Mouse (Mus musculus) heart, adult 2 months (tissue): ENCODE measurements around the gene Mrps27. TPM values are rescaled to one million over a fixed set of nuclear protein-coding genes. Genes with fewer than 3 reads are reported as not detected.
A peak's percentile ranks its signal among the peaks of the same experiment; 100 is the strongest.

Experiments
- DNase-seq, 2 experiments: peaks; one replicate each; pipeline ENCODE4 v3.0.0; 2021
- H3K27ac ChIP-seq: fragments of 200-600 bp; 2 replicates; pipeline ENCODE4 v1.8.1; 2022
- H3K27me3 ChIP-seq: fragments of 200-500 bp; 2 replicates; pipeline ENCODE4 v1.6.1; 2012; ENCODE audit warnings: mild to moderate bottlenecking, low read length, inconsistent platforms, mixed read lengths; ENCODE audit not compliant: control insufficient read depth, insufficient read depth
- H3K36me3 ChIP-seq: fragments of 200-500 bp; 2 replicates; pipeline ENCODE4 v1.6.1; 2012; ENCODE audit warnings: low read length, inconsistent platforms; ENCODE audit not compliant: control insufficient read depth, insufficient read depth
- H3K4me1 ChIP-seq: fragments of 200-500 bp; 2 replicates; pipeline ENCODE4 v1.6.1; 2011; ENCODE audit warnings: low read length; ENCODE audit not compliant: control insufficient read depth, insufficient read depth
- H3K4me3 ChIP-seq: fragments of 200-600 bp; 2 replicates; pipeline ENCODE4 v1.8.1; 2022
- H3K79me2 ChIP-seq: fragments of 200-500 bp; replicated peaks from 2 replicates; pipeline ENCODE4 v1.6.1; 2012; ENCODE audit warnings: mild to moderate bottlenecking, inconsistent platforms, low read length, moderate library complexity, mixed read lengths; ENCODE audit not compliant: control insufficient read depth, insufficient read depth
- H3K9ac ChIP-seq: fragments of 200-500 bp; 2 replicates; pipeline ENCODE4 v1.6.1; 2012; ENCODE audit warnings: low read depth, mild to moderate bottlenecking, control low read depth, inconsistent platforms, low read length, mixed read lengths
- CTCF ChIP-seq: fragments of 200-600 bp; IDR thresholded peaks from 2 replicates; pipeline ENCODE4 v1.8.1; 2022; ENCODE audit warnings: antibody characterized with exemption, mild to moderate bottlenecking, moderate library complexity
- EP300 ChIP-seq: fragments of 200-500 bp; IDR thresholded peaks from 2 replicates; pipeline ENCODE4 v1.6.1; 2011; ENCODE audit warnings: low read depth, low read length, control low read depth; ENCODE audit not compliant: insufficient read depth
- POLR2A ChIP-seq: fragments of 200-500 bp; IDR thresholded peaks from 2 replicates; pipeline ENCODE4 v1.6.1; 2011; ENCODE audit warnings: mild to moderate bottlenecking, low read depth, low read length, control low read depth; ENCODE audit not compliant: insufficient read depth
- WGBS: fragments of 180-500 bp; shearing (Covaris S2); methylation state at CpG from one replicate; pipeline ENCODE4 v1.1.7; 2018; 5-methylcytosine and 5-hydroxymethylcytosine counted together
- intact Hi-C: fragments of 180-260 bp; cut with DNase I; formaldehyde crosslinking; loops from one replicate; pipeline ENCODE4 v1.15.1; 2025
- polyA plus RNA-seq: library from polyadenylated mRNA; depleted of rRNA; stranded (reverse); fragments of >200 nt; gene quantifications from 2 replicates; pipeline ENCODE4 v1.2.3, GENCODE M21; 2012
- total RNA-seq, 2 experiments: library from RNA; stranded (reverse); gene quantifications; 2 replicates each; pipeline ENCODE4 v1.2.3; 2021

Mrps27 gene
- total and polyA plus RNA-seq, 3 experiments = 39.3 to 48.0 (median 40.8) TPM

DNA sequence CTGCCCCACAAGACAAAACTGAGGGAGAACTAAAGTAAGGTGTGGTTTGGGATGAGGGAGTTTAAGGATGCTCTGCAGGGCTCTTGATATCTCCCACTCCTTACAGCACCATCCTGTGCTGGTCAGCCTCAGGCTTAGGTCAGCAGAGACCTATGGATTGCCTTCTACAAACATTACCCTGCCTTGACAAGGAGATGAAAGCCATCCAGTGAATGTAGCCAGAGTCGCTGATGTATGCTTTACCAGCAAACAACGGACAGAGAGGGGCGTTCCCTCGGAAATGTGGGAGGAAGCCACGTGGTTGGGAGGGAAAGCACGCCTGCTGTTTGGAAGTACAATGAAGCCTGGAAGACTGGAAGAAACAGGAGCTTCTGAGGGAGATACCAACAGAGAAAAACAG is 100.3 kb downstream of the Mrps27 start:
- WGBS = 15% methylated on average over 6 of the region's 6 CpGs
- Histone ChIP-seq H3K79me2 (no peaks in the 10 kb centered on the region), H3K27me3 (no peaks in the 10 kb centered on the region), H3K36me3 (no peaks in the 10 kb centered on the region), H3K9ac (no peak overlapping the region), H3K27ac (no peak overlapping the region), H3K4me1 (peaks cover 4% of the 10 kb centered on the region), H3K4me3 (no peak overlapping the region)
- TF ChIP-seq CTCF = 0 out of 2 replicates have a peak, but pooled peaks have one; percentile 12
- TF ChIP-seq EP300 = no peak
- no peak for DNase-seq
- intact Hi-C loops = loop anchor here (5.0 kb wide), 1 partner anchor 62 kb away; no protein-coding TSS in a partner anchor

DNA sequence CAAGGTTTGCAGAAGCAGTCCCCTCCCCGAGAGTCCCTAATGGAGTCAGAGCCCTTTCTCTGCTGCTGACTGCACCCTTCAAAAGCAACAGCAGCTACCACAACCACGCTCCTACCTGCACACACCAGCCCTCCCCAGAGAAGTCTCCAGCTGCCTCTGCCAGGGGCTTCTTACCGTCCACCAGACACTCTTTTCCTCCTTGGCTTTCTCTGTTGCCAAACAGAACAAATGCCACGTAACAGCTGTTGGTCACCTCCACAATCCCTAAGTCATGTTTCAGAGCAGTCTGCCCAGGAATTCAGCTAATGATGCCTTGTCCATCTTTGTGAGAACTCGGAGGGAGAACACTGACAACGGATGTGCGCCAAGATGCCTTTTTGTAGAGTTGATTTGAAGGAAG is 102.4 kb downstream of the Mrps27 start:
- Histone ChIP-seq H3K79me2 (no peaks in the 10 kb centered on the region), H3K27ac (no peak overlapping the region; the same call in 1 of the 2 replicates), H3K27me3 (no peaks in the 10 kb centered on the region), H3K36me3 (no peaks in the 10 kb centered on the region), H3K4me1 (peaks cover 8% of the 10 kb centered on the region), H3K4me3 (no peak overlapping the region), H3K9ac (no peak overlapping the region)
- DNase-seq = no peak
- intact Hi-C loops = loop anchor here (5.0 kb wide), 1 partner anchor 60 kb away; no protein-coding TSS in a partner anchor
- WGBS = 73% methylated on average over 7 of the region's 7 CpGs
- TF ChIP-seq POLR2A (no peak), CTCF (no peak), EP300 (no peak)

DNA sequence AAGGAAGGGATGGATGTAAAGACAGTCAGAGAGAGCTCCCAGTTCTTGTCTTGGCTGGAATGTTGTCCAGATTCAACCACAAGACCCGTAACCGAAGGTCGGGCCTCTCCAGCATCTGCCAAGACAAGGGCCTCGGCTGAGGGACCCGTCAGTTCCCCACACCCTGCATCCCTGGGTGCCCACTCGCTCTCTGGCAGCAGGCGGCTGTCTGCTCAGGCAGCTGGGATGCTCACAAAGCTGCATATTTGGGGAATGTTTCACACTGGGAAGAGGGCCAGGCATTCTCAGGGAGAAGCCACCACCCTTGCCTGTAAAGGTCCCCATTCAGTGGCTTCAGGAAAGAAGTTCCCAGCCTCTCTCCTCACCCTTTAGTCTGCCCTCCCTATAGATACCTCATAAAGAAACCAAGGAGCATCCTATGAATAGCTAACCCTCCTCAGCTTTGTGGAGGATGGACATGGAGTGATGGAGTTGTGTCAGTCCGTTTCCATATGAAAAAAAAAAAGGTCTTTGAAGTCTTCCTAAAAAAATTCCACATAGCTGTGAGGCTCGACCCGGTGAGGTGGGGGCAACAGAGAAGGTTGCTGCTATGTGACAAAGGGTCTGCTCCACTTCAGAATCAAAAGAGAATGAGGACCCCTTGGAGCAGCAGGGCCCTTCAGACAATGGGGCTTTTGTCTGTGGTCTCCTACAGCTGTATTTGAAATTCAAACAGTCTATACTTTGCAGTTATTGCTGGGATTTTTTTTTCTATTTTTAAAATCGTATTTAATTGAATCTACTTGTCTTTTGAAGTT is 103.0 kb downstream of the Mrps27 start:
- intact Hi-C loops = loop anchor here (5.0 kb wide), 1 partner anchor 60 kb away; no protein-coding TSS in a partner anchor
- Histone ChIP-seq H3K36me3 (no peaks in the 10 kb centered on the region), H3K79me2 (no peaks in the 10 kb centered on the region), H3K4me1 (peaks cover 8% of the 10 kb centered on the region), H3K27ac (no peak overlapping the region; the same call in 1 of the 2 replicates), H3K4me3 (no peak overlapping the region), H3K27me3 (no peaks in the 10 kb centered on the region), H3K9ac (no peak overlapping the region)
- DNase-seq = peak; percentile 23 to 35
- 64% methylated on average over 11 of the region's 11 CpGs for whole genome bisulfite sequencing
- TF ChIP-seq POLR2A (no peak), CTCF (no peak), EP300 (no peak)

DNA sequence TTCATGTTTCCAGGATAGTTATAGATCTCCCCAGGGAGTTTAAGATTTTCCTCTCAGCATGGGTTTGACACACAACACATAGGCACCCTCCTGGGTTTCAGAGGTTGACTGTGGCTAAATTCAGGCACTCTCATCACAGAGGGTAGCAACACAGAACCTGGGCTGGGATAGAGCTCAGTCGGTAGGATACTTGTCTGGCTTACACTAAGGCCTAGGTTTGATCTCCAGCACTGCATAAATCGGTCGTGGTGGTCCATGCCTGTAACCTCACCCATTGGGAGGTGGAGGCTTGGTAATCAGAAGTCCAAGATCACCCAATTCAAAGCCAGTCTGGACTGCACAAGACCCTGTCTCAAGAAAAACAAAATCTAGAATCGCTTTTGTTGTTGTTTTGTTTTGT is 103.7 kb downstream of the Mrps27 start:
- WGBS = 82% methylated on average over 4 of the region's 4 CpGs
- Histone ChIP-seq H3K27ac (no peak overlapping the region), H3K79me2 (no peaks in the 10 kb centered on the region), H3K4me1 (peaks cover 8% of the 10 kb centered on the region), H3K27me3 (no peaks in the 10 kb centered on the region), H3K36me3 (no peaks in the 10 kb centered on the region), H3K9ac (no peak overlapping the region), H3K4me3 (no peak overlapping the region)
- TF ChIP-seq CTCF (no peak), EP300 (no peak), POLR2A (no peak)
- no peak for DNase-seq
- intact Hi-C loops = loop anchor here (5.0 kb wide), 1 partner anchor 59 kb away; no protein-coding TSS in a partner anchor

DNA sequence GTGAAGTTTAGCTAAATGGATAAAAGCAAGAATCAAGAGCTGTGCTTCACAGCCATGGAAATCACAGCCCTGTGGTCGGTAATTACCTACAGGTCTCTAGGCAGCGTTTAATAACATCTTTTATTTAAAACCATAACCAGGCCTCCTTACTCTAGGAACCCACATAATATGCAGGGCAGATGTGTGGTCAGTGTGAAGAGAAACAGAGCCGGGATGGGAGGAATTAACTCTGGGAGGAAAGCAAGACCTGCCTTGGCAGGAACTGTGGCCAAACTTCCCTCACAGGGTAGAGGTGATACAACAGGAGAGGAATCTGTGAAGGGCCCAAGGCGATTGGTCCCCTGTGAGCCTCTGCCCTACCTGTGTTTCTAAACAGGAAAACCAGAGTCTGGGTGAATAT is 105.0 kb downstream of the Mrps27 start:
- intact Hi-C loops = loop anchor here (5.0 kb wide), 1 partner anchor 58 kb away; no protein-coding TSS in a partner anchor
- Histone ChIP-seq H3K36me3 (no peaks in the 10 kb centered on the region), H3K27me3 (no peaks in the 10 kb centered on the region), H3K4me1 (peaks cover 8% of the 10 kb centered on the region), H3K4me3 (no peak overlapping the region), H3K27ac (no peak overlapping the region), H3K9ac (no peak overlapping the region), H3K79me2 (no peaks in the 10 kb centered on the region)
- TF ChIP-seq CTCF (no peak), POLR2A (no peak), EP300 (no peak)
- DNase-seq = no peak
- 94% methylated on average over 4 of the region's 4 CpGs for WGBS

DNA sequence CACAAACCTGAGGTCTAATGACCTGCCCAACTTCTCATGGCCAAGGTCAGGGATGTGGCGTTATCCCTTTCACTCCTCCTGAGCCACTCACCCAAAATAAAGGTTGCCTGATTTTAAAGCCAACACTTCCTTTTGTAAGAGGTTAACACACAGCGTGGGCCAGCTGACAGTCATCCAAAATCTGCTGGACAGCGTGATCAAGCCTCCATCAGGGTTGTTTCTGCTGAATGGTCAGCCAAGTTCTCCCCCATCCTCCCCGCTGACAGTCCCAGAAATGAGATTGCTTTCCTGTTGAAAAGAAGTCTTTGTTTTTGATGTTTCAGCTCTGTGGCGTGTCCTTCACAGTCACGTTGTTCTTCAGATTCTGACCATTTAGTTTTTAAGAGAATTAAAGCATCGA is 106.2 kb downstream of the Mrps27 start:
- Histone ChIP-seq H3K36me3 (no peaks in the 10 kb centered on the region; the same call in 1 of the 2 replicates), H3K27me3 (no peaks in the 10 kb centered on the region), H3K79me2 (no peaks in the 10 kb centered on the region), H3K27ac (no peak overlapping the region), H3K4me3 (no peak overlapping the region), H3K9ac (no peak overlapping the region), H3K4me1 (peaks cover 5% of the 10 kb centered on the region)
- intact Hi-C loops = loop anchor here (5.0 kb wide), 1 partner anchor 37 kb away; no protein-coding TSS in a partner anchor
- 35% methylated on average over 7 of the region's 7 CpGs for WGBS
- no peak for TF ChIP-seq POLR2A
- peak; percentile 37 to 52 for DNase-seq
